Mouse (Mus musculus) lung, postnatal 25 days (tissue): ENCODE results near the gene Gm44790.

ENCODE experiments used
- DNase-seq: peaks from one replicate; pipeline ENCODE4 v3.0.0; 2022; ENCODE audit warnings: low spot score

Gene Gm44790

GRCm38 (mm10) chr6:86404100-86404861 is 22.2 kb upstream of the Gm44790 start, which contains the start of gene Tia1:
Gene Tia1, plus strand, starts transcription at chr6:86404219.
- DNase-seq = peak; percentile 98

GRCm38 (mm10) chr6:86404996-86405395 is 21.5 kb upstream of the Gm44790 start:
- DNase-seq = no peak

- no peak for DNase-seq
Measured at GRCm38 (mm10) chr6:86406306-86406705, 20.2 kb upstream of the Gm44790 start.

GRCm38 (mm10) chr6:86418711-86419110 is 7.7 kb upstream of the Gm44790 start:
- DNase-seq = no peak

GRCm38 (mm10) chr6:86419239-86419638 is 7.2 kb upstream of the Gm44790 start:
- no peak for DNase-seq

GRCm38 (mm10) chr6:86420491-86420890 is 6.0 kb upstream of the Gm44790 start:
- no peak for DNase-seq

- no peak for DNase-seq
Measured at GRCm38 (mm10) chr6:86431531-86431930, 5.1 kb downstream of the Gm44790 start.

GRCm38 (mm10) chr6:86433696-86434095 is 7.2 kb downstream of the Gm44790 start:
- no peak for DNase-seq

- peak; percentile 55 for DNase-seq
Measured at GRCm38 (mm10) chr6:86437711-86438110, 11.3 kb downstream of the Gm44790 start.

- DNase-seq = peak; percentile 95
Measured at GRCm38 (mm10) chr6:86438272-86439118, 12.0 kb downstream of the Gm44790 start, which contains the start of gene C87436. Gene C87436, plus strand, starts transcription at chr6:86438374.

- DNase-seq = no peak
Measured at GRCm38 (mm10) chr6:86439119-86439496, 12.7 kb downstream of the Gm44790 start.

GRCm38 (mm10) chr6:86439531-86439930 is 13.1 kb downstream of the Gm44790 start:
- no peak for DNase-seq

GRCm38 (mm10) chr6:86441571-86441970 is 15.1 kb downstream of the Gm44790 start:
- DNase-seq = no peak

GRCm38 (mm10) chr6:86445551-86445950 is 19.1 kb downstream of the Gm44790 start:
- DNase-seq = no peak

GRCm38 (mm10) chr6:86446927-86447568 is 20.6 kb downstream of the Gm44790 start:
- no peak for DNase-seq

- no peak for DNase-seq
Measured at GRCm38 (mm10) chr6:86456727-86457126, 30.3 kb downstream of the Gm44790 start.

GRCm38 (mm10) chr6:86463079-86463478 is 36.6 kb downstream of the Gm44790 start:
- no peak for DNase-seq

GRCm38 (mm10) chr6:86471317-86471716 is 44.9 kb downstream of the Gm44790 start:
- DNase-seq = no peak

- no peak for DNase-seq
Measured at GRCm38 (mm10) chr6:86471760-86472099, 45.3 kb downstream of the Gm44790 start.

GRCm38 (mm10) chr6:86472100-86472955 is 45.9 kb downstream of the Gm44790 start:
- DNase-seq = peak; percentile 99

GRCm38 (mm10) chr6:86473077-86473476 is 46.6 kb downstream of the Gm44790 start:
- no peak for DNase-seq

- no peak for DNase-seq
Measured at GRCm38 (mm10) chr6:86474072-86474471, 47.6 kb downstream of the Gm44790 start.
